Mouse (Mus musculus): Measurements from ENCODE around the gene Kctd11. TPM values are rescaled to one million over a fixed set of nuclear protein-coding genes. Genes with fewer than 3 reads are reported as not detected.

Kctd11 gene
- total and polyA plus RNA-seq, 3 experiments = 2.3 to 2.9 (median 2.6) TPM

- H3K27me3 ChIP-seq (ENCODE audit: control insufficient read depth, insufficient read depth, low read length) = no peaks in the 10 kb centered on the region; the same call in 1 of the 2 replicates
- WGBS = 5% methylated on average over 50 of the region's 52 CpGs
- H3K79me2 ChIP-seq (replicated peaks; ENCODE audit: control insufficient read depth, insufficient read depth, low read length) = no peaks in the 10 kb centered on the region
- H3K36me3 ChIP-seq (ENCODE audit: control insufficient read depth, insufficient read depth, low read length) = peaks cover 2% of the 10 kb centered on the region; the same call in 1 of the 2 replicates
- H3K27ac ChIP-seq = peak overlapping the region; percentile 94
- H3K4me3 ChIP-seq = peak overlapping the region; percentile 58
- TF ChIP-seq POLR2A (IDR thresholded peaks at IDR 0.05; ENCODE audit: insufficient read depth, low read depth, low read length) = no peak
- TF ChIP-seq EP300 (IDR thresholded peaks at IDR 0.05; ENCODE audit: insufficient read depth, low read depth, low read length) = no peak
- TF ChIP-seq CTCF (IDR thresholded peaks at IDR 0.05) = no peak
- peak overlapping the region; percentile 48 for H3K9ac ChIP-seq (ENCODE audit: low read depth, low read length)
- H3K4me1 ChIP-seq (ENCODE audit: control insufficient read depth, insufficient read depth, low read length) = peaks cover 2% of the 10 kb centered on the region
- intact Hi-C loops (cut with DNase I) = loop anchor here (2.0 kb wide), 2 partner anchors 34 to 42 kb away; partner anchors contain the start of gene Tmem95
- DNase-seq = peak; percentile 59 to 67
Observed at GRCm38 (mm10) chr11:69836703-69837576, 44.3 kb downstream of the Kctd11 start.

- no peak overlapping the region for H3K9ac ChIP-seq (ENCODE audit: low read depth, low read length)
- no peak for TF ChIP-seq EP300 (IDR thresholded peaks at IDR 0.05; ENCODE audit: insufficient read depth, low read depth, low read length)
- no peak for TF ChIP-seq CTCF (IDR thresholded peaks at IDR 0.05)
- no peak for TF ChIP-seq POLR2A (IDR thresholded peaks at IDR 0.05; ENCODE audit: insufficient read depth, low read depth, low read length)
- intact Hi-C loops (cut with DNase I) = loop anchor here (2.0 kb wide), 2 partner anchors 33 to 43 kb away; partner anchors contain the start of gene Tmem95
- H3K79me2 ChIP-seq (replicated peaks; ENCODE audit: control insufficient read depth, insufficient read depth, low read length) = no peaks in the 10 kb centered on the region
- WGBS = 39% methylated on average over 4 of the region's 4 CpGs
- no peak for DNase-seq
- no peak overlapping the region for H3K27ac ChIP-seq
- H3K27me3 ChIP-seq (ENCODE audit: control insufficient read depth, insufficient read depth, low read length) = no peaks in the 10 kb centered on the region; the same call in 1 of the 2 replicates
- peaks cover 2% of the 10 kb centered on the region for H3K4me1 ChIP-seq (ENCODE audit: control insufficient read depth, insufficient read depth, low read length)
- H3K4me3 ChIP-seq = no peak overlapping the region
- peaks cover 2% of the 10 kb centered on the region; the same call in 1 of the 2 replicates for H3K36me3 ChIP-seq (ENCODE audit: control insufficient read depth, insufficient read depth, low read length)
Observed at GRCm38 (mm10) chr11:69835966-69836335, 45.3 kb downstream of the Kctd11 start.

GRCm38 (mm10) chr11:69835326-69835965 is 45.8 kb downstream of the Kctd11 start:
- TF ChIP-seq EP300 (IDR thresholded peaks at IDR 0.05; ENCODE audit: insufficient read depth, low read depth, low read length) (no peak), POLR2A (IDR thresholded peaks at IDR 0.05; ENCODE audit: insufficient read depth, low read depth, low read length) (no peak), CTCF (IDR thresholded peaks at IDR 0.05) (no peak)
- DNase-seq = no peak
- peaks cover 2% of the 10 kb centered on the region for H3K4me1 ChIP-seq (ENCODE audit: control insufficient read depth, insufficient read depth, low read length)
- peaks cover 2% of the 10 kb centered on the region; the same call in 1 of the 2 replicates for H3K36me3 ChIP-seq (ENCODE audit: control insufficient read depth, insufficient read depth, low read length)
- WGBS = 57% methylated on average over 9 of the region's 9 CpGs
- H3K9ac ChIP-seq (ENCODE audit: low read depth, low read length) = no peak overlapping the region
- intact Hi-C loops (cut with DNase I) = no loop called here
- H3K4me3 ChIP-seq = no peak overlapping the region
- no peaks in the 10 kb centered on the region for H3K79me2 ChIP-seq (replicated peaks; ENCODE audit: control insufficient read depth, insufficient read depth, low read length)
- H3K27me3 ChIP-seq (ENCODE audit: control insufficient read depth, insufficient read depth, low read length) = no peaks in the 10 kb centered on the region; the same call in 1 of the 2 replicates
- no peak overlapping the region for H3K27ac ChIP-seq

GRCm38 (mm10) chr11:69834001-69834549 is 47.1 kb downstream of the Kctd11 start:
- Histone ChIP-seq H3K36me3 (ENCODE audit: control insufficient read depth, insufficient read depth, low read length) (peaks cover 1% of the 10 kb centered on the region; the same call in 1 of the 2 replicates), H3K79me2 (replicated peaks; ENCODE audit: control insufficient read depth, insufficient read depth, low read length) (no peaks in the 10 kb centered on the region), H3K9ac (ENCODE audit: low read depth, low read length) (peak overlapping the region; percentile 36), H3K4me1 (ENCODE audit: control insufficient read depth, insufficient read depth, low read length) (peaks cover 2% of the 10 kb centered on the region), H3K27ac (no peak overlapping the region), H3K4me3 (no peak overlapping the region; the same call in 1 of the 2 replicates), H3K27me3 (ENCODE audit: control insufficient read depth, insufficient read depth, low read length) (no peaks in the 10 kb centered on the region; the same call in 1 of the 2 replicates)
- TF ChIP-seq EP300 (IDR thresholded peaks at IDR 0.05; ENCODE audit: insufficient read depth, low read depth, low read length) (no peak), CTCF (IDR thresholded peaks at IDR 0.05) (no peak), POLR2A (IDR thresholded peaks at IDR 0.05; ENCODE audit: insufficient read depth, low read depth, low read length) (no peak)
- intact Hi-C loops (cut with DNase I) = no loop called here
- peak in 1 of 2 experiments; percentile 30 for DNase-seq
- 36% methylated on average over 42 of the region's 48 CpGs for WGBS

- TF ChIP-seq EP300 (IDR thresholded peaks at IDR 0.05; ENCODE audit: insufficient read depth, low read depth, low read length) = no peak
- TF ChIP-seq POLR2A (IDR thresholded peaks at IDR 0.05; ENCODE audit: insufficient read depth, low read depth, low read length) = no peak
- H3K9ac ChIP-seq (ENCODE audit: low read depth, low read length) = no peak overlapping the region; the same call in 1 of the 2 replicates
- no peak overlapping the region for H3K27ac ChIP-seq
- no peak overlapping the region; the same call in 1 of the 2 replicates for H3K4me3 ChIP-seq
- 73% methylated on average over 8 of the region's 8 CpGs for WGBS
- no peaks in the 10 kb centered on the region for H3K79me2 ChIP-seq (replicated peaks; ENCODE audit: control insufficient read depth, insufficient read depth, low read length)
- DNase-seq = no peak
- intact Hi-C loops (cut with DNase I) = no loop called here
- no peaks in the 10 kb centered on the region; the same call in 1 of the 2 replicates for H3K4me1 ChIP-seq (ENCODE audit: control insufficient read depth, insufficient read depth, low read length)
- no peaks in the 10 kb centered on the region; the same call in 1 of the 2 replicates for H3K27me3 ChIP-seq (ENCODE audit: control insufficient read depth, insufficient read depth, low read length)
- no peaks in the 10 kb centered on the region for H3K36me3 ChIP-seq (ENCODE audit: control insufficient read depth, insufficient read depth, low read length)
Observed at GRCm38 (mm10) chr11:69833554-69833953, 47.7 kb downstream of the Kctd11 start.
